Mouse (Mus musculus) adrenal gland, postnatal 4 days (tissue): ENCODE data around the gene Agt. TPM values are rescaled to one million over a fixed set of nuclear protein-coding genes. Genes with fewer than 3 reads are reported as not detected.

Experiments used
- DNase-seq, 2 experiments: peaks; one replicate each; pipeline ENCODE4 v3.0.0; 2021 to 2022; ENCODE audit warnings: low spot score in 2 of 2, mixed read lengths in 2 of 2
- long read RNA-seq, 2 experiments: library from polyadenylated mRNA; stranded (forward); transcript quantifications; one replicate each; pipeline ENCODE4 v2.0.0; 2021
- total RNA-seq, 2 experiments: library from RNA; stranded (reverse); gene quantifications; 2 replicates each; pipeline ENCODE4 v1.2.3; 2021

Gene Agt
- total RNA-seq, result 100 to 1,000 TPM in 1 of 2 experiments, 1 to 10 TPM in 1; 8.3 to 104 TPM
- long read RNA-seq, experiment 1, transcript Agt-201 (5 exons, 1,891 nt), result major isoform, 119 of 141 reads
- long read RNA-seq, experiment 1, partial matches to known transcripts, result 20 of 141 reads
- long read RNA-seq, experiment 1, other reads (novel, unspliced or antisense), result 2 of 141 reads
- long read RNA-seq, experiment 2, transcript Agt-201 (5 exons, 1,891 nt), result major isoform, 8 of 12 reads
- long read RNA-seq, experiment 2, partial matches to known transcripts, result 4 of 12 reads
- long read RNA-seq, experiment 2, other reads (novel, unspliced or antisense), result 0 of 12 reads

DNA sequence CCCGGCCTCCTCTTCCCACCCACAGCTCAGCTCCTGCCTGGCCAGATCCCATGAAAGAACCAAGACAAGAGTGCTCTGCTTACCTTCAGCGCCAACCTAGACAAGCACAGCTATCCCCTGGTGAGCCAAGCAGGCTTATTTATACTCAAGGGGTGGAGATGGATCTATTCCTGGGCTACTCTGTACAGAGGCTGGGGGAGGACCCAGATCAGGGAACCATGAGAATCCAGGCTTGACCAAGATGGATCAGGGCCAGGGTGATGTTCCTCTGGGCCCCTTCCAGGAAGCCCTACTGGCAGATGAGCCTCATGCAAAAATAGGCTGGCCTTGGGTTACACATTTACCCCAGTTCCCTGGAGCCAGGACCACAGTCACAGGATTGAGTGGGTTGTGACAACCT, at the start of gene Agt:
TSS of gene Agt (minus strand) at position 114 of the 400 bp plus-strand sequence.
- DNase-seq, result no peak

DNA sequence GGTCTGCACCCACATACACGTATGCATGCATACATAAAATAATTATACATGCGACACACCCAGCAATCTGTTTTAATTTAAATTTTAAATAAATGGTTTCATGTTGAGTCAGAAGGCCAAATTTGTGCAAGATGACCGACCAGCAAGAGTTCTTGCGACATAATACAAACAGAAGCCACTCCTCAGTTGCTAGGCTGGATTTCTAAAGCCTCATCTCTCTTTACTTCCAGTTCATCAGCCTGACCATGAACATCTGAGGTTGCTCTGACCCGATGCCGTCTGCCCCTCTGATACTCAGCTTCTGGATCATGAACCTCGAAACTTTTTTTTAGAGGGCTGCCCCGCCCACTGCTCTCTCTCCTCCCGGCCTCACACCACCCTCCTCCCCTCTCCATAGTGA, 48.7 kb upstream of the Agt start:
- no peak for DNase-seq

DNA sequence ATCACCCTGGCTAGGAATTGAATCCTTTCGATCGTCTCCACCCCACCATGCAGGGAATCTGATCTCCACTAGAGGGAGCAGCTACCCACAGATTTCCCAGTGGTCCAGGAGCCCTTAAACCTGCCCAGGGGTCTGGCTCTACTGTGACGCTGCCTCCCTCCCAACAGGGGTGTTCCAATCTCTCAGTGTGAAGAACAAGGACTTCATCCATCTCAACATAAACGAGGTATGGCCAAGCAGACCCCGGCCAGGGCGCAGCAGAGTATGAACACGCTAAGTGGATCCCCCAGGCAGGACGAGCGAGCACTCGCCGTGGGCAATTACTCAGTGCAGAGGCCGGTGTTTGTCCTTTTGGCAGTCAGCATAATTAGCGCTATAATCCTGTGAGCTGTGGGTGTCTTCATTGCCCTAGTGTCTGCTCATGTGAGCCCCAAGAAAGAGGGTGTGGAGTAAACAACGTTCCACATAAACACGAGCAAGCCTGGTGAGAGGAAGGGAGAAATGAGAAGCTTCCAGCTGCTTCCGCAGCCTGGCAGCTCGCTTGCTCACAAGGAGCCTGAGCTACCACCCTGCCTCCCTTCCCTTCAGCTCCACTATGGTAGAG, 47.9 kb upstream of the Agt start:
- peak; percentile 47 to 59 for DNase-seq

DNA sequence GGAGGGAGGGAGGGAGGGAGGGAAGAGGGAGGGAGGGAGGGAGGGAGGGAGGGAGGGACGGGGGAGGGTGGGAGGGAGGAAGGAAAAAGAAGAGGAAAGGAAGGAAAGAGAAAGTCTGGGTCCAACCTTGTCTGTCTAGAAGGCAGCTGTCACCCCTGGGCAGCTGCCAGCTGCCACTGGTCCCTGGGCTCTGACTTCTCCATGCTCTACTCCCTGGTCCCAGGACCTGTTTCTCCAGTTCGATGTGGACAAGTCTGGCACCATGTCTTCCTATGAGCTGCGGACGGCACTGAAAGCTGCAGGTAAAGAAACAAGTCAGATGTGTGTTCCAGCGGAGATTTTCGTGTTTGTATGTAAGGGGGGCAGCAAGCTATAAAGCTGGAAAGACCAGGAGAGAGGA, 44.8 kb upstream of the Agt start:
- DNase-seq, result no peak

DNA sequence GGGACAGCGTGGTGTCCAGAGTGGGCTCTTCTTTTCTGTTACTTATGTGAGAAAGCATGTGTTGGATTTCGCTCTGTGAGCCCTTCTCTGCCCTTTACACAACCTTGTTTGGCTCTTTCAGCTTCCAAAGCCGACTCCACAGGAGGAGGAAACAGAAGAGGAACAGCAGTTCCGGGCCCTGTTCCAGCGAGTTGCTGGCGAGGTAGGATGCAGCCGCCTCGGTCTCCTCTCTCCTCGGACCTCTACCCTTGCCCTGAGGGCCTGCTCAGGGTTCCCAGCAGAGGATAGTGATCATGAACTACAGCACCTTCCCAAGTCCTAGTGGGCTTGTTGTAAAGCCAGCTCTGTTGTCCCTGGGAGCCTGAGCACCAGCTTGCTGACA, 39.5 kb upstream of the Agt start:
- DNase-seq, result no peak

DNA sequence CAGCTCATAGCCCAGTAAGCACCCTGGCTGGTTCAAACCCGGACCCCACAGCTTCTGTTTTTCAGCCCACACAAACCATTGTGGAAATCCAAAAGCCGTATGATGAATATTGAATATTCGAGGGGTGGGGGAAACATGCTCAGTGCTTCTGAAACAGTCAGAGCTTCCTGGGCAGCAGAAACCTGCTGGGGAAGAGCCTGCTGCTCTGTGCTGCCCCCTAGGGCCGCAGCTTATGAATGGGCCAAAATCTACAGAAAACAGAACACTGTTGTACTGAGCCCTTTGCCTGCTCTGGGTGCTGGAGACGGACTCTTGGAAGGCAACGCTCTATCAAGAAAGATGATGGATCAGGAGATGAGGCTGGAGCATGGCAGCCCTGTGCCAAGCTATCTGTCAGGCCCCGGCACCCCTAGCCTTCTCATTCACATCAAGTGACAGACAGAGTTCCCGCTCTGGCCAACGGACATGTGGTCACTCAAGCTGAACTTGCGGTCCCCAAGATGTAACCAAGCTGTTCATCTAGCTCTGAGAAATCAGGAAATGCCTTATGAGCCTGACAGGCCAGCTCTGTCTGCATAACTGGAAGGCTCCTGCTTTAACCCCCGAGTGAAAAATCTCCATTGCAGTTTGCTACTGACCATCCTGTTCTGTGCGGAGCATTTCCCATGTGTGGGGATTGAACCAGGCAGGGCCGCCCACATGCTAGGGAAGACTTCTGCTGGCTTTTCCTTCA, 38.9 kb upstream of the Agt start:
- no peak for DNase-seq

DNA sequence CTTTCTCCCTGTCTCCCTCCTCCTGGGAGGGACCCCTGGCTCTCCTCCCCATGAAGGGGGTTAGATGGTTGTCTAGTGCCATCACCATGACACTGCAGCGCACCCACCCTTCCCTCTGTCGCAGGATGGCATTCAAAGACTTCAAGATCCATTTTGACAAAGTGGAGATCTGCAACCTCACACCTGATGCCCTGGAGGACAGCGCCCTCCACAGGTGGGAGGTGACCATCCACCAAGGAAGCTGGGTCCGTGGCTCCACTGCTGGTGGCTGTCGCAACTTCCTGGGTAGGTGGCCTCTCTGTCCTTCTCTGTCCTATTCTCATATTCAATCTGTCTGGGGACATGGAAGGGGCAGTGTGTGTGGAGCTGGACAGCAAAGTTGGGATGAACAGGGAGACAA, 34.6 kb upstream of the Agt start:
- no peak for DNase-seq

DNA sequence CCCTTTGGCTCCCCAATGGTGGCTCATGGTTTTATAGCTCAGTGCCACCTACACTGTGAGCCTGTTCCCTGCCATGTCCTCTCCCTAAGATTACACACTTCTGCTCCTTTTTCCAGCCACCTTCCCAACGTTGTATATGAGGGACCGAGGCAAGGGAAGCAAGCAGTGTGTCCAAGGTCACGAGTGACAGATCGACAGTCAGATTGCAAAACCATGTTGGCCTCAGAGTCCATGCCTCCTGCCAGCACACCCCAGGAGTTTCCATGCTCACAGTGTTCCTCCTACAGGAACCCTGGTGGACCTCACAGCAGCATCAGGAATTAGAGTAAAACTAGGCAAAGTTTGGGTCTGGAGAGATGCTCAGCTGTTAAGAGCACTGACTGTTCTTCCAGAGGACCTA, 19.9 kb upstream of the Agt start:
- no peak for DNase-seq

DNA sequence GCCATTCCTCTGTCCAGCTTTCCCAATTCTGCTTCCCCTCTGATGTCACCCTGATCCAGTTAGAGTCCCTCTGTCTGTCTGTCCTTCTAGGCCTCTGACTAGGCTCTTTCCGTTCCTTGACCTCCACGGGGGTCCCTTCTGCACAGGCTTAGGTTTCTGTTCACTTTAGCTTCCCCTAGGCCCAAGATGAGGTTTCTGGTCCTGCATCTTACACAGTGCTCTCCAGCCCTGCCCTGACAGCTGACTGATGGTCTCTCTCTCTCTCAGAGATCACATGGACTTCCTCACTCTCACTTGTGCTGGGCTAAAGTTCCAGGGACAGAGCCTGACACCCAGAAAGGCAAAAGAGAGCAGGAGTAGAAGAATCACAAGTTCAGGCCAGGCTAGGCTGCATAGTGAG, 17.1 kb upstream of the Agt start:
- DNase-seq, result no peak

DNA sequence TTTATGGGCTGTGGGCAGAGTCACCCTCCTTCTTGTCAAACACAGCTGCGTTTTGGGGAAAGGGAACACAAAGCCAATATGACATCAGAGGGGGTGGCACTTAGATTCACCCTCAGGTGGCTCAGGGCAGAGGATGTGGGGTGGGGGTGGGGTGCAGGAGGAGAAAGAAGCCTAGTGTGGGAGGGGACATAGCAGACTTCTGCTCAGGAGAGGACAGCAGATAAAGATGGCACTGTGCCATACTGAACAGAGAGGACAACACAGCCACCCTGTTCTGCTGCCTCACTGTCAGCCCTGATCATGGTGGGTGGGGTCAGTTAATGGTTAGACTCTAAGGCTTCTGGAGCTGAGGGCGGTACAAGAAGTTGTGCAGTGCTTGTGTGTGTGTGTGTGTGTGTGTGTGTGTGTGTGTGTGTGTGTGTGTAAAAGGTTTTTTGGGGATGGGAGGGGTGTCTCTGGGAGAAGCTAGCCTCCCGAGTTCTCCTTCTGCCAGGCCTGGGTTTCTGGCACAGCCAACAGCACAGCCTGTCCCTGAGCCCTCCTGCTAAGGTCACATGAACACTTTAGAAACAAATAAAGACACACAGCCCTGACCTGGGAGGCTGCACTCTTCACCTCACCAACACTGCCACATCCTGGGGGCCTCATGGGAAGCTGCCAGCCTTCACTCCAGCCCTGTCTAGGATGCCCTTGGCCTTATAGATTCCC, 16.4 kb upstream of the Agt start:
- no peak for DNase-seq

DNA sequence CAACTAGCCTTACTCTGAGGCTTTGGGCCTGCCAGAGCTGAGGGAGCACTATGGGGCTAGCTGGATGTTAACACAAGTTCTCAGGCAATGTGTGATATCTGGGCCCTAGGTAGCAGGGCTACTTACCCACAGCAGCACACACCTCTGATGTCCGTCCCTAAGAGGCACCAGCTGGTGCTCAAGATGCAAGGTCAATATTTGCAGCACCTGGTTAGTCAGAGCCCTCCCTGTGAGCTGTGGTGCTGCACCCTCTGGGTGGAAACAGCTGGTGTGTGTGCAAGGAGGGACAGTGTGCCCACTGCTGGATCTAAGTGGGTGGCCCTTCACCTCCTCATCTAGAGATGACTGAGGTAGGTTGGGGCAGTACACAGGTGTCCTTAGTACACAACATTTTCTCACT, 7.2 kb upstream of the Agt start:
- DNase-seq, result no peak

DNA sequence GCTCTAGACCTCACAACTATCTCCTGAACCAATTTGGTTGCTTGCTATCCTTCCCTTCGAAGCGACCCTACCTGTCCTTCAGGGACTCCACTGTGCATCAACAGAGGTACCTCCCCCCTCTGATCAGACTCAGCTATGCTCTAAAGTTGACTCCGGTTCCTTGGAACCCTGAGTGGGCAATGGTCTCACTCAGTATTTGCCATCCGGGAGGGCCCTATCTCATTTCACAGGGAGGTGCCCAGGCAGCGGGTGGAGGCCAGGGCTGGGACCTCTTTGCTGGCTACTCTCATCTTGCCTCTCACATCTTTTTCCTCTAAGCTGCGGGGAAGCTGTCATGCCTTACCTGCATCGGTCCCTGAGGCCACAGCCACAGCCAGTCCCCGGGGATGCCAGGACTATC, 6.3 kb upstream of the Agt start, which contains the start of gene Capn9:
TSS of gene Capn9 (plus strand) at position 301 of the 400 bp plus-strand sequence.
- no peak for DNase-seq

DNA sequence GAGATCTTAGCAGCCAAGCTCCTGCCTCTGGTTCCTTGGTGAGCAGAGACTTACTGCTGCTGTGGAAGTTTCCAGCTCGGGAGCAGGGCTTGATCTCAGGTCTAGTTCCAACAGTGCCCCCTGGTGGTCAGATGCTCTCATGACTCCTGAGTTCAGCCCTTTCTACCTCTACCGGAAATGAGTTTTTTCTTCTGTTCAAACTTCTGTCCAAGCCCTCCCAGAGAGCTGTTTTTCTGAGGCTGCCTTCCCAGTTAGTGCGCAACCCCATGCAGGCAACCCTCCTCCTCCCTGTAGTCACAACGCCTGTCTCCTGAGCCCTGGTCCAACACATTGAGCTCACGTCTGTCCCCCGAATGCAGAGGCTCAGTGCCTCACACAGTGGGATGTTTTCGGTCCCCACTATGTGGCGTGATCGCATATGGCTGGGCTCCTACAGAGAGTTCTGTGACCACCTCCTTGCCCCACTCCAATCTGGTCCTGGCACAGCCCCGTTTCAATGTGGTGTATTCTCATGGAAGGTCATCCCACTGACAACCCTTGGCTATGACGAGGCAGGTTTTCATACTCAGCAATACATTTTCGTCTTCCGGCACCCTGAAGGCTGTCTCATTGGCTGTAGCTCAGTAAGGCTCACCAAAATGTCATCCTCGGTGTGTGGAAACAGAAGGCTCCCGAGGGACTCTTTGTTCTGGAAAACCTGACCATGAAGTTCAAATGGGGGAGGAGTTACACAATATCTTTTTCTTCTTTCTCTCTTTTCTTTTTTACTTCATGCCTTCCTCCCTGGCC, 4.2 kb upstream of the Agt start:
- DNase-seq, result peak; percentile 80 to 90

DNA sequence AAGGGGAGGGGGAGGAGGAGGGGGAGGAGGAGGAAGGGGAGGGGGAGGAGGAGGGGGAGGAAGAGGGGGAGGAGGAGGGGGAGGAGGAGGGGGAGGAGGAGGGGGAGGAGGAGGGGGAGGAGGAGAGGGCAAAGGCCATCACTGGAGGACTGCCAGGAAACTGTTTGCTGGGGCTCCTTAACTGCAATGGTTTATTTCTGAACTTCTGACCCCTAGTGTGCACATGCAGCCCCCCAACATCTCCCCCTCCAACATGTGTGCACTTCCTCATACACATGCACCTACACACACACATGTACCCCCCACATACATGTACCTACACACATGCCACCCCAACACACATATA, 2.9 kb upstream of the Agt start:
- DNase-seq, result no peak

DNA sequence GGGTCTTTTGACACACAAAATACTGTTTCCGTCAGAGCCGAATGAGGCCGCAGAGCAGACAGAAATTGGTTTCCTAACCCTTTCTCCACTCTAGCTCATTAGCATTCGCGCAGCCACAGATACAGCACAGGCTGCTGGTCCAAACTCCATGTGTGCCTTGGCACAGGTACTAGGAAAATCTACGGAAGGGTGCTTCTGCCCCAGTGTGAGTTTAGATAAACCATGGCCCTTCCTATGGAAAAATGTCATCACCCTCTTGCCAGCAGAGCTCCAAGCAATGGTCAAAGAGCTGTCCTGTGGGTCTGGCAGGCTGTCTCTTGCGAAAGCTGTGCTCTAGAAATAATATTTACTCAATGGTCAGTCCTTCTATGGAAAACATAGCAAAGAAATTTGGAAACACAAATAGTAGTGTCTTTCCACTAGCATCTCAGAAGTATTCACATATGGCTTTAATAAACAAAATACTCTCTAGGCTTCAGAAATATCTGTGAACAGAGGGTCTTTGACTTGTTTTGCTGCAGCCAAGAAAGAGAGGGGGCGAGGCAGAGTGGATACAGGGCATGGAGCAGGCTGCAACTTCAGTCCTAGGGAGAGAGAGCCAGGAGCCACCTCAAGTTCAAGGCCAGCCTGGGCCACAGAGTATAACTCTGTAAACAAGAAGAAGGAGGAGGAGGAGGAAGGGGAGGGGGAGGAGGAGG, 2.4 kb upstream of the Agt start:
- no peak for DNase-seq

DNA sequence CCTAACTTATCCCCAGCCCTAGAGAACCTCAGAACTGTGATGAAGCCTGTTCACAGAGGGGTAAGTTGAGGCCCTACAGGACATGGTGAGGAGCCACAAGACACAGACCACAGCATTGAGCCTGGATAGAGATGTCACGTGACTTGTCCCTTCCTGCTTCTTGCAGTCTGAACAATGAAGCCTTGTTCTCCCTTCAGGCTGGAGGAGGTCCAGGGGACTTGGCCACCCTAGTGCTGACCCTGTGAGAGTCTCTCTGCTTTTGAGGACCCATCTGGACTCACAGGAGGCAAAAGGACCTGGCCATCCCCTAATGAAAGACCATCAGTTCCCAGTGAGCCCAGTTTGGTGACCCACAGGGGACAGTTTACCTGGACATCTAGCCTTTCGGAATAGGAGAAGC, 406 bp downstream of the Agt start:
- no peak for DNase-seq

DNA sequence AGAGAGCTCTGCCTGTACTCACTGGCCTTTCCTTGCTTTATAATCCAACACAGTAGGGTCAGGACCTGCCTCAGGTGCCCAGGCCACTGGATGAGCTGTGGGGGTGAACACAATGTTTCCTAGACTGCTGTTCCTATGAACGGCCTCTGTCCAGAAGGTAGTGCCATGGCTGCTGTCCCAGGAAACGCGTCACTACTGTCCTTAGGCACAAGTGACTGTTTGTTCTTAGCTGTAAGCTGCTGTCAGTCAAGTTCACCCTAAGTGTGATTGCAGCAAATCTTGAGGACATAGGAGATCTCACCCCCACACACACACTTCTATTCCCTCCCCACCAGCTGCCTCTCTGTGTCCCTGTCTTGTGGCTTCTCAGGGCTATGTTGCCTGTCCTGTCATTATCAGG, 1.9 kb downstream of the Agt start:
- DNase-seq, result no peak

DNA sequence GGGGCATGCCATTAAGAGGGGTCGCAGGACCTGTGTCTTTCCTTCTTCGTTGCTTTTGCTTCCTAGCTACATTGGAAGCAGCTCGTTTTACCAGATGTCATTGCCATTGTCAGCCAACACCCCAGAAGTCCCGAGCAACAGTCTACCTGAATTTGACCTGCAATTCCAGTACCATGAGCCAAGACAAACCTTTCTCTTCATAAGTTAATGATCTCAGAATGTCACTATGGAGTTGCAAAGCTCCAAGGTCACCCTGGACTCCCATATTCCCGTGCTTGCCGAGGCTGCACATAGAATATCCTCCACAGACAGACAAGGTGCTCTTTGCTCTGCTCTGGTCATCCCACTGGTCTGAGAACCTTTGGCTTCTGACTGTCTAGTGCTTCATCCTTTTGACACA, 2.4 kb downstream of the Agt start:
- DNase-seq, result no peak

DNA sequence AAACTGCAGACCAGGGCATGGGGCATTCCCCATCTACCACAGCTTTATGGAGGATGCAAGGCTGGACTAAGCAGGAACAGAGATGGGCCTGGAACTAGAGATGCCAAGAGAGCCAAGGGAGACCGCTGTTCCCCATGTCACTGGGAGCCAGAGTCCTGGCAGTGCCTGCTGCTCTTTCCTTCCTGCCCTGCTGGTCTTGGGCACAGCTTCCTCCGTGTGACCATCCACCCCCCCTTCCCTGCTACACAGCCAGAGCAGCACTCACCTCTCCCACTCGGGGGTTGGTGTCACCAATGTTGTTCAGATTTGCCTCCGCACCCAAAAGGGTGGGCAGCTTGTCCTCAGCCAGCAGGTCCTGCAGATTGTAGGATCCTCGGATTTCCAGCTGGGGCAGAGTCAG, 12.0 kb downstream of the Agt start:
- DNase-seq, result no peak

DNA sequence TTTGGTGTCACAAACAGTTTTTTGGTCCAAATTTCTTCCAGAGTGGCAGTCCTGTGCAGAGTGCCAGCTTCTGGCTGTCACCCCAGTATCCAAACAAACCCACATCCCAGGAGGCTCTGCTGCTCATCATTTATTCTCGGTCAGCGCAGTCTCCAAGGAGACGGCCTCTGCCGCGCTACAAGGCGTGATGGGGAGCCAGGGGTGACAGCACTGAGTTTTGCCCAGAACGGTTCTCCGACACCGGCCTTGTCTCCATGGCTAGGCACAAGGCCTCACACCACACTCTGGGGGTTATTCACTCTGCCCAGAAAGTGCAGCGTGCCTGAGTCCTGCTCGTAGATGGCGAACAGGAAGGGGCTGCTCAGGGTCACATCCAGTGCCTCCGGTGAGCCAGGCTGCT, 12.8 kb downstream of the Agt start:
- no peak for DNase-seq

DNA sequence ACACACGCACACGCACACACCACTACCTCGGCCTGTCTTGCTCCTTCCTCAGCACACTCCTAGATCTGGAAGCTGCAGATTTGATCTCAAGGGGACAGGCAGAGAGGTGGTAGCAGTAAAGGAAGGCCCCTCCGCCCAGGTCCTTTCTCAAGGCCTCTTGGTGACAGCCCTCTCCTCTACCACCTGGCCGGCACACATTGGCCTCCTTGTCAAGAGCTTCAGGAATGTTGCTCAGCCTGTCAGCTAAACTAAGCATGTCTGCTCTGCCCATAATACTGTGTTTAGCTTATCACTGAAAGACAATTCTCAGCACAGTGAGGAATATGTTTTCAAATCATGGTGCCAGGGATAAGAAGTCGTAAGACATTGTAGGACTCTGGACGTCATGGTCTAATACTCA, 13.3 kb downstream of the Agt start:
- DNase-seq, result no peak
